Mouse (Mus musculus) heart, embryonic 16.5 days (tissue): ENCODE measurements around the gene Plscr4. TPM values are rescaled to one million over a fixed set of nuclear protein-coding genes. Genes with fewer than 3 reads are reported as not detected.

ENCODE experiments used
- ATAC-seq: fragments of 200-750 bp; cut with Nextera tagmentation; replicated peaks from 2 replicates; pipeline ENCODE4 v1.8.0; 2017; ENCODE audit warnings: moderate number of reproducible peaks; ENCODE audit not compliant: insufficient read depth, low FRiP score; ENCODE audit errors: extremely low read depth
- H3K27ac ChIP-seq: fragments of 300-500 bp; sonication (generic); 2 replicates; pipeline ENCODE4 v1.5.1; 2014; ENCODE audit warnings: mild to moderate bottlenecking, low read length, control low read depth, moderate library complexity
- H3K27me3 ChIP-seq: fragments of 300-500 bp; sonication (generic); 2 replicates; pipeline ENCODE4 v1.6.1; 2014; ENCODE audit warnings: low read length, mixed read lengths; ENCODE audit not compliant: control insufficient read depth, insufficient read depth
- H3K36me3 ChIP-seq: fragments of 300-500 bp; sonication (generic); 2 replicates; pipeline ENCODE4 v1.6.1; 2014; ENCODE audit not compliant: control insufficient read depth, insufficient read depth
- H3K4me1 ChIP-seq: fragments of 300-500 bp; sonication (generic); 2 replicates; pipeline ENCODE4 v1.6.1; 2014; ENCODE audit warnings: low read length, mixed read lengths; ENCODE audit not compliant: control insufficient read depth, insufficient read depth
- H3K4me2 ChIP-seq: fragments of 300-500 bp; sonication (generic); 2 replicates; pipeline ENCODE4 v1.6.1; 2014; ENCODE audit warnings: low read depth, mild to moderate bottlenecking, control low read depth, low read length
- H3K4me3 ChIP-seq: fragments of 300-500 bp; sonication (generic); 2 replicates; pipeline ENCODE4 v1.5.1; 2014; ENCODE audit warnings: mild to moderate bottlenecking, control low read depth, low read length
- H3K9ac ChIP-seq: fragments of 300-500 bp; sonication (generic); 2 replicates; pipeline ENCODE4 v1.6.1; 2014; ENCODE audit warnings: low read length, control low read depth
- H3K9me3 ChIP-seq: fragments of 300-500 bp; sonication (generic); replicated peaks from 2 replicates; pipeline ENCODE4 v1.6.1; 2016; ENCODE audit warnings: low read length; ENCODE audit not compliant: control insufficient read depth
- WGBS: fragments of 180-500 bp; shearing (Covaris S2); extraction: QIAGEN DNeasy Blood & Tissue Kit; methylation state at CpG from one replicate; pipeline ENCODE4 v1.1.7; 2014; 5-methylcytosine and 5-hydroxymethylcytosine counted together
- polyA plus RNA-seq: library from polyadenylated mRNA; unstranded; fragments of >200 nt; fragmentation: Nextera tagmentation; extraction: Ambion mirVana; gene quantifications from 2 replicates; pipeline ENCODE4 v1.2.1, GENCODE M21; 2015

The Plscr4 gene
- polyA plus RNA-seq, 1 experiment from 2014 or later, result 7.0 TPM

DNA sequence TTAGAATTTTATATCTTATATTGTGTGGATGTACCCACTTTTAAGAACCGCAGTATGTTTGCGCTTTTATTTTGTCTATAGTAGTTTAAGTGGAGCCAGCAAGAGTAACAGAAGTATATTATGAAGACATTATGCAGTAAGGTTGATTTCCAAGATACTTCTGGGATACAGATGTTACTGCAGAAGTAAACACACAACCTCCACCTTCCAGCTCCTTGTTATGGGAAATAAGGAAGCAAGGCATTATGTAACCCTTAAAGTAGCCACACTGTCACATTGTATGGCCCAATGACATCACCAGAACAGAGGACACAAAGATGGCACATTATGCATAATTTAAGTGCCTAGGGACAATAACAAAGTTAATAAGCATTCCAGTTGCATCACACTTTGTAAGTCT, 1.2 kb downstream of the Plscr4 start:
- Histone ChIP-seq H3K9me3 (no peaks in the 10 kb centered on the region), H3K4me2 (peak overlapping the region; percentile 97), H3K4me3 (no peak overlapping the region; the same call in 1 of the 2 replicates), H3K27ac (no peak overlapping the region), H3K4me1 (0 out of 2 replicates have a peak, but pooled peaks cover 2% of the 10 kb centered on the region), H3K27me3 (no peaks in the 10 kb centered on the region), H3K36me3 (no peaks in the 10 kb centered on the region), H3K9ac (no peak overlapping the region)
- ATAC-seq, result no peak
- 93% methylated on average over 2 of the region's 2 CpGs for WGBS

DNA sequence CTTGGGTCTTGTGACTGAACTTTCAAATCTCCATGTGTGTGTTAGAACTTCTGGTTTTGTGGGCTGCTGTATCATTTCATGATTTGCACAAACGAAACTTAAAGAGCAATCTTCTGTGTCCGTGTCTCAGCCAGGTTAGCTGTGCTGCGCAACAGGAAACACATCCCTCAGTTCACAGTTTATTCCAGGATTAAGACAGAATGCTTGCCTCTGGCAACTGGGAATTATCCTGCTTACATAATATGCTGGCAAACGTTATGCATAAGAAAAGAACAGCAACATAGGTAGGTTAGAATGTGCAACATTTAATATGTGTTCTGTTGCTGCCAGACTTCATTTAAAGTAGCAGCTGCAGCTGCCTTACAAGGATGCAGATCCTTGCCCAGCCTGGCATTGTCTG, 10.6 kb downstream of the Plscr4 start:
- H3K4me1 ChIP-seq, result no peaks in the 10 kb centered on the region
- 60% methylated on average over 4 of the region's 4 CpGs for WGBS
- H3K9me3 ChIP-seq, result no peaks in the 10 kb centered on the region
- ATAC-seq, result no peak
- no peak overlapping the region for H3K4me2 ChIP-seq
- H3K36me3 ChIP-seq, result no peaks in the 10 kb centered on the region
- H3K27ac ChIP-seq, result no peak overlapping the region
- H3K27me3 ChIP-seq, result no peaks in the 10 kb centered on the region
- no peak overlapping the region for H3K9ac ChIP-seq
- H3K4me3 ChIP-seq, result no peak overlapping the region

DNA sequence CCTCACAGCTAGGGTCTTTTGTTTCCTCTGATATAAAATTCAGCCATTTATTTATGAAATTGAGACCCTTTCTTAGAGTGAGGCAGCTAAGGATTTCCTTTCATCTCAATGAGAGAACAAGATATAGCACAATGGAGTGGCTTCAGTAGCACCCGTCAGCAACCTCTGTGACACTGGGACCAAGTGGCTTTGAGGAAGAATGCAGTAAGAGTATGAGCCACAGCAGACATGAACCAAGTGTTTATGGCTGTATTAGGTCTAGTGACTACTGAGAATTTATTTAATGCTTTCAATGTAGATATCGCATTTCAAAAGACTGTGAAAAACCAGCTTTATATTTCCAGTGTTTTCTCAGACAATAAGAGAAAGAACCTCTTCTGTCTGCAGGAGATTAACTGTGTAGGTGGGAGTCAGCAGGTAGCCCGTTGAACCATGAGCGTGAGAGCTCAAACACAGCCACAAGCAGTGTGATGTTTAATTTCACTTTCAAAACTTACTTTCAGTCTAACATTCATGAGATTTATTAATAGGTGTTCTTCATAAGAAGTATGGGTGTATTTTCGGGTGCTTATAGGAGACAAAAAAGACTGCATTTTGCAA, 15.2 kb downstream of the Plscr4 start:
- H3K4me3 ChIP-seq, result no peak overlapping the region
- H3K27me3 ChIP-seq, result no peaks in the 10 kb centered on the region
- no peak overlapping the region for H3K4me2 ChIP-seq
- WGBS, result 83% methylated on average over 5 of the region's 5 CpGs
- no peaks in the 10 kb centered on the region for H3K9me3 ChIP-seq
- H3K4me1 ChIP-seq, result no peaks in the 10 kb centered on the region
- no peak for ATAC-seq
- no peak overlapping the region for H3K27ac ChIP-seq
- H3K36me3 ChIP-seq, result no peaks in the 10 kb centered on the region
- H3K9ac ChIP-seq, result no peak overlapping the region

- no peak for ATAC-seq
- no peaks in the 10 kb centered on the region for H3K4me1 ChIP-seq
- no peak overlapping the region for H3K9ac ChIP-seq
- H3K4me2 ChIP-seq, result no peak overlapping the region
- no peaks in the 10 kb centered on the region for H3K36me3 ChIP-seq
- no peak overlapping the region for H3K27ac ChIP-seq
- WGBS, result 78% methylated on average over 2 of the region's 2 CpGs
- H3K4me3 ChIP-seq, result no peak overlapping the region
- no peaks in the 10 kb centered on the region for H3K9me3 ChIP-seq
- no peaks in the 10 kb centered on the region for H3K27me3 ChIP-seq
Measured at GRCm38 (mm10) chr9:92473178-92473577, 16.0 kb downstream of the Plscr4 start.

DNA sequence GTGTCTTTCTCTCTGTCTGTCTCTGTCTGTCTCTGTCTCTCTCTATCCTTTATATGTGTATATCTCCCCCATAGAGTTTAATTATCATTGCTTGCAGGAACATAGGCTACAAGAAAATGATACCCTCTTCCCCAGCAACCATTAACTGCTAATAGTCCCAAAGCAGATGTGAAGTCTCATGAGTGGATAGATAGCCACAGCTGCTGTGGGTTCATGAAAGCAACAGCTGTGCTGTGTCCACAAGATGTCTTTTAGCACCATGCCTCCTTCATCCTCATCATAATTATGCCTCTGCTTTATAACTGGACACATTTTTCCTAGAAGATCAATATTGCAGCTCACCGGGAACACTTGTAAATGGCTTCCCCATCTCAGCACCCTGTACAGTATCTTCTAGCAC, 17.1 kb downstream of the Plscr4 start:
- Histone ChIP-seq H3K4me3 (no peak overlapping the region), H3K36me3 (no peaks in the 10 kb centered on the region), H3K9ac (no peak overlapping the region), H3K27me3 (no peaks in the 10 kb centered on the region), H3K9me3 (no peaks in the 10 kb centered on the region), H3K4me1 (no peaks in the 10 kb centered on the region), H3K27ac (no peak overlapping the region), H3K4me2 (no peak overlapping the region)
- 79% methylated on average over 1 of the region's 1 CpGs for WGBS
- ATAC-seq, result no peak

- H3K27ac ChIP-seq, result no peak overlapping the region
- no peaks in the 10 kb centered on the region for H3K36me3 ChIP-seq
- H3K9me3 ChIP-seq, result no peaks in the 10 kb centered on the region
- H3K4me1 ChIP-seq, result no peaks in the 10 kb centered on the region
- no peak overlapping the region for H3K4me2 ChIP-seq
- no peak overlapping the region for H3K9ac ChIP-seq
- no peak overlapping the region for H3K4me3 ChIP-seq
- ATAC-seq, result no peak
- 78% methylated on average over 2 of the region's 2 CpGs for WGBS
- no peaks in the 10 kb centered on the region for H3K27me3 ChIP-seq
Measured at GRCm38 (mm10) chr9:92481663-92482062, 24.5 kb downstream of the Plscr4 start.

DNA sequence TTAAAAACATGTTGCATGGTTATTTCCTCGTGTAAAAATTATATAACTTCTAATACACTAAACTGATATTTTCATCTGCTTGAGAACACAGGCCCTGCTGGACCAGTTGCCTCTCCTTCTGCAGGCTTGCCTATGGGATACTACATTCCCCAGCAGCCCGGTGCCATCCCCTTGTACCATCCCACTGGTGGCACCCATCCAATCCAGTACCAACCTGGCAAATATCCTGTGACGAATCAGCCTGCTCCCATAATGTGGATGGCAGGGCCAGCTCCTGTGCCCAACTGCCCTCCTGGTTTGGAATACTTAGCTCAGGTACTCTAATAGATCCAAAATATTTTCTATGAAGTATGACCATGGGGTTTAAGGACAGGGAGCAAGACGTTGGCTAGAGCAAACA, 25.4 kb downstream of the Plscr4 start:
- no peak overlapping the region for H3K4me2 ChIP-seq
- ATAC-seq, result no peak
- no peak overlapping the region for H3K9ac ChIP-seq
- no peaks in the 10 kb centered on the region for H3K36me3 ChIP-seq
- no peaks in the 10 kb centered on the region for H3K27me3 ChIP-seq
- H3K4me3 ChIP-seq, result no peak overlapping the region
- no peaks in the 10 kb centered on the region for H3K4me1 ChIP-seq
- no peaks in the 10 kb centered on the region for H3K9me3 ChIP-seq
- no peak overlapping the region for H3K27ac ChIP-seq
- 85% methylated on average over 4 of the region's 4 CpGs for WGBS

DNA sequence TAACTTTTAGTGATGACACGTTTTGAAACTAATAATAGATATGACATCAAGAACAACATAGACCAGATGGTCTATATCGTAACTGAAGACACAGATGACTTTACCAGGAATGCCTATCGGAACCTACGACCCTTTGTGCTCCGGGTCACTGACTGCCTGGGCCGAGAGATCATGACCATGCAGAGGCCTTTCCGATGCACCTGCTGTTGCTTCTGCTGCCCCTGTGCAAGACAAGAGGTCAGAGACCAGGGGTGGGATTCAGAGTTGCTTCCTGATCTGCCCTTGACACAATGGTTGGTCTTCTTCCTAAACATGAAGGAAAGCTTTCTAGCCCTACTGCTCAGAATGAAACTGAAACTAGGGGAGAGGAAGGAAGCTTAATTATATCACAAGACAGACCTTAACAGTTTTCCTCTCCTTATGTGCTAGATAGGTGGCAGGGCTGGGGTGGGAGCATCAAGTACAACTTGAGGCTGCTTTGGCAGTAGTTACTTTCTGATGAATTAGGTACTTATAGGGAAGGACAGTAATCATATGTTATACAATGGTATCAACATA, 27.6 kb downstream of the Plscr4 start:
- Histone ChIP-seq H3K4me2 (no peak overlapping the region), H3K27ac (no peak overlapping the region), H3K36me3 (no peaks in the 10 kb centered on the region), H3K4me3 (no peak overlapping the region), H3K9me3 (no peaks in the 10 kb centered on the region), H3K27me3 (no peaks in the 10 kb centered on the region), H3K4me1 (peaks cover 7% of the 10 kb centered on the region), H3K9ac (no peak overlapping the region)
- no peak for ATAC-seq
- WGBS, result 74% methylated on average over 7 of the region's 7 CpGs

DNA sequence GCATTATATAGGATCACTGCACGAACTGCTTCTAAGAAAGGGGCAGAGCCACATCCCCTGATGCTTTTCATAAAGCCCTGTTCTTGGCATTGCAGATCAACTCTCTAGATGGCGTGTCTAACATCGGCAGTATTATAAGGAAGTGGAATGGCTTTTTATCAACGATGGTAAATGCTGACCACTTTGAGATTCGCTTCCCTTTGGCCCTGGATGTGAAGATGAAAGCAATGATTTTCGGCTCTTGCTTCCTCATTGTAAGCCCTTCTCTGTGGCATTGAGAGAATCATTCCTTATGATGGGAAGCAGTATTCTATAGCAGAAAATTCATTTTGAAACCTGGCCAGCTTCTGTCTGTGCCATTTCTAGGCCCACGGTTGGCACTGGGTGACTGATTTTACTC, 32.7 kb downstream of the Plscr4 start:
- no peak overlapping the region for H3K4me3 ChIP-seq
- H3K4me2 ChIP-seq, result no peak overlapping the region
- H3K27me3 ChIP-seq, result no peaks in the 10 kb centered on the region
- no peaks in the 10 kb centered on the region for H3K36me3 ChIP-seq
- H3K9me3 ChIP-seq, result no peaks in the 10 kb centered on the region
- no peak for ATAC-seq
- 81% methylated on average over 7 of the region's 7 CpGs for WGBS
- no peak overlapping the region for H3K27ac ChIP-seq
- peaks cover 7% of the 10 kb centered on the region for H3K4me1 ChIP-seq
- H3K9ac ChIP-seq, result no peak overlapping the region
